Mouse (Mus musculus): Measurements from ENCODE around the gene A830031A19Rik.

The A830031A19Rik gene

DNA sequence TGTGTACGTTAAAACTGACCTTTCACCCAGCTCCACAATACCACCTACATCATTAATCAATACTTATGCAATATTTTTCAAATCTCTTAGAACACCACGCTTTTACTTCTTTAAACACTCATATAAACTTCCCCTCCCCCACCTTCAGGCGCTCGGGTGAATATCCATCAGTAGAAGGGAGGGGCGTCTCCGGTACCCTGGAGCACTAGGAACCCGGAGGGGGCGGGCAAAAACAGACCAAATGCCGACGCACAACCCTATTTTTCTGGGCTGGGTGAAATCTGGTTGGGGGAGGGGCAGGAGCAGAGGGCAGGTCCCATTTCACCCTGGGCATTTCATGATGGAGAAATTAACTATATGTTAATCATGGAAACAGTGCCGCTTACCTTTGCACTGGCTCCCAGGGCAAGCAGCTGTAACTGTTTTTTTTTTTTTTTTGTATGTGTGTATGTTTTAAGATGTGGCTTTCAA lies at the start of gene A830031A19Rik:
Gene A830031A19Rik, minus strand, starts transcription at position 421 of the 471 bp plus-strand sequence.
- DNase-seq, result no peak

GRCm38 (mm10) chr11:24123991-24124390 lies 49.1 kb upstream of the A830031A19Rik start:
- no peak for DNase-seq

GRCm38 (mm10) chr11:24122899-24123298 lies 48.0 kb upstream of the A830031A19Rik start:
- no peak for DNase-seq

DNA sequence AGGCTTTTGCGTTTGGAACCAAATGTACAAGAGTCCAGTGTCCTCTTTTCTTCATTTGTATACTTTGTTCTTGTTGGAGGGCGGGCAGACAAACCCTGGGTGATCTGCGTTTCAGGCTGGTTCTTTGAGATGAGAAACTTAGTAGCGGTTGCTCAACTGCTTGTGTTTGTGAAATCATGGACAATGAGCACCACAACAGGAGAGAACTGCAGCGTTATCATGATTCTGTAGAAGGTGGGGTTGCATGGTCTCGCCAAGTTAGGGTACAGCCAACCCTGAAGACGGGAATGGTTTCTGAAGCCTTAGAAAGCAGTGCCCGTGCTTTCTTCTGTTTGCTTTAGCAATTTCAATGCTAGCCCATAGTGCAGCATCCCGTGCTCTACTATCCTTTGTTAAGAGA lies 46.3 kb upstream of the A830031A19Rik start:
- no peak for DNase-seq

GRCm38 (mm10) chr11:24116582-24117318 lies 41.9 kb upstream of the A830031A19Rik start:
- no peak for DNase-seq

DNA sequence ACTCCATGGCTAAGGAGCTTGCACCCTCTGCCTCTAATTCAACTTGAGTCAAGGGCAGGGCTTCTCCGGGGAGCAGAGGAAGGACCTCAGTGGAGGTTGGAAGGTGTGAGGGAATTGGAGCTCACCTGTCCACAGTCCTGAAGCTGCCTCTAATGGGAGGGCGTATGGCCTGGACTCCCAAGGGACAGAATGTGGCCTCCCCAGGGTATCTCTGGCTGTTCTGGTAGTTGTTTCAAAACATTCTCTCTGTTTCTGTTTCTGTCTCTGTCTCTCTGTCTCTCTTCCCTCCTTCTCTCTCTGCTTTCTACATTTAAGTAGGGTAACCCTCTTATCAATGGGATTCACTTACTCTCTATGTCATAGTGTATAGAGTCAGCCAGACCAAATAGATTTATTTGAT lies 41.2 kb upstream of the A830031A19Rik start:
- DNase-seq, result no peak

- no peak for DNase-seq
Measured at GRCm38 (mm10) chr11:24115017-24115752, 40.3 kb upstream of the A830031A19Rik start.

DNA sequence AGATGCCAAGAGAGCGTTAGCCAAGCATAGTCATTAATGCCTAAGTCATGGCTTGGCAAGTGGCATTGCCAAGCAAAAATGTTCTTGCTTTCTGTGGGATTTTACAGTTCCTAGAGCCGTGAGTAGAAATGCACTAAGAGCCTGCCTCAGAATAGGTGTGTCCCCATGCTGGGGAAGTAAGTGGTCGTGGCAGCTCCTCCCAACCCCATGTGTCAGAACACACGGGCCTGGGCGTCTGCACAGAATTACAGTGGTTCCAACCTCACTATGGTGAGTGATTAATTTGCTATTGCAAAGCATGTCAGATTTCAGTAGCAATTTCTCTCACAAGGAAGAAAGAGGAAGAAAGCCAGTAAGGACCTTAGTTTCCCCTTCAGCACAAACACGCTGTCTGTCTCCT lies 36.9 kb upstream of the A830031A19Rik start:
- DNase-seq, result no peak

GRCm38 (mm10) chr11:24110113-24110512 lies 35.3 kb upstream of the A830031A19Rik start:
- DNase-seq, result no peak

- no peak for DNase-seq
Measured at GRCm38 (mm10) chr11:24109388-24109787, 34.5 kb upstream of the A830031A19Rik start.

- no peak for DNase-seq
Measured at GRCm38 (mm10) chr11:24108974-24109373, 34.1 kb upstream of the A830031A19Rik start.

GRCm38 (mm10) chr11:24107414-24107813 lies 32.6 kb upstream of the A830031A19Rik start:
- no peak for DNase-seq

DNA sequence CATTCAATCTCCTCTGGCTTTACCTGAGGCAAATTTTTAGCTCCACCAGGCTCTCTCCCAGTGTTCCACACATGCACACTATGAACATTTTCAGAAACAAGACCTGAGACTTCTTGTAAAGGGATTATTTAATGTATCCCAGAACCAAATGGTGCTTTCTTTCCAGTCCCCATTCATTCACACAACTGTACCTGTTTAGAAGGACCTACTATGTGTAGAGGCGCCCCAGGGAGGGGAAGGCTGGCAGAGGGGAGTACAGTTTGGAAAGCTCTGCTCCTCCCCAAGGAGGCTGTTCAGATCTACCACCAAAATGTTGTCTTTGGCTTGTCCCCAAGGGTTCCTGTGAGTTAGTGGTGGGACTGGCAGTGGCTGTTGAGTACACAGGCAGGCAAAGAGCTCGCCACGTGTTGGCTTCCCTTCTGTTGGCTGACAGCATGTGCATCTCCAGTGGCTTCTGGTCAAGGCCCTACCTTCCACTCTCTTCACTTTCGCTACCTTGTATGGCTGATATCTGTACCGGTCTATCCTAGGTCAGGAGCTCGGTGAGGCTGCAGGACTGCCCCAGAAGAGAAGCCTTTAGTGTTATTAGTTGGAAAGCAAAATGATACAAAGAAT lies 28.4 kb upstream of the A830031A19Rik start:
- DNase-seq, result no peak

- no peak for DNase-seq
Measured at GRCm38 (mm10) chr11:24102372-24102771, 27.5 kb upstream of the A830031A19Rik start.

- DNase-seq, result no peak
Measured at GRCm38 (mm10) chr11:24101625-24102024, 26.8 kb upstream of the A830031A19Rik start.

DNA sequence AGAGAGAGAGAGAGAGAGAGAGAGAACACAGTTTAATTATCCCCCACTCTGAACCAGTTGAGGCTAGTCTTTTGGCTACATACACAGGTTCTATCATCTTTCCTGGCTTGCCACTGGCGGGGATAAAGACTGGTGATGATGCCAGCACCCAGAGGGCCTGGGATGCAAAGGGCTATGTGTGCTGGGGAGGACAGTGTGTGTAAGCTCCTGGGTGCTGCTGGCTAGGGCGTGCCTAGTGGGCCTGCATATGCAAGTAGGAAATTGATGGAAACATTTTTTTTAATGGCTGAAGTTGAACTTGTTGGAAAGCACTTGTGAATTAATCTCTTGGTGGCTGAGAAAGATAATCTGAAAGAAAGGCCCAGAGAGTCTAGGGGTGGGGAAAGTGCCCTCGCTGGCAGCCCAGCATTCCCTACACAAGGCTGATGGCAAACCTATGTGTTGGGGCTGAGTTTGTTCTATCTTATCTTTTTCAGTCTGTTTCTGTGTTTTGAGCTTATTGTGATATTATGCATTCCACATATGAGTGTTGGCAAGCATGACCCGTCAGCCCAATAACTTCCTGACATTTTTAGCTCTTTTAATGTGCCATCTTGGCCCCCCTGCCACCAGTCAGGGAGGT lies 25.7 kb upstream of the A830031A19Rik start:
- no peak for DNase-seq

DNA sequence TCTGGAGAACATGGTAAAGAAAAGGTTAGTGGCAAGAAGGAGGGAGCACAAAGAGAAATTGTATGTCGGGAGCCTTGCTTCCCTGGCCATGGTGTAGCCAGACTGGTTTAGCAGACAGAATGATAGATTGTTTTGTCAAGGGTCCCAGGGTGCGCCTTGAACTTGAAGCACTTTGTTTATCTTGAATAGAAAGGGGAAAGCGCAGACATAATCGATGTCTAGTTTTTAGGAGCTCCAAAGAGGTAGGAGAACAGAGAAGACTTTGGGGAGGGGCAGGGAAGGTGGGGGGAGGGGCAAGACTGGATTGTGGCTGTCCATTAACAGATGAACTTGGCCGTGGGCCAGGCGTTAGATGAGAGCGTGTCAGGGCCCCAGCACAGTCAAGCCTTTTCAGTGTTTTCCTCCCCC lies 25.0 kb upstream of the A830031A19Rik start:
- DNase-seq, result peak; percentile 19

GRCm38 (mm10) chr11:24099215-24099614 lies 24.4 kb upstream of the A830031A19Rik start:
- DNase-seq, result no peak

DNA sequence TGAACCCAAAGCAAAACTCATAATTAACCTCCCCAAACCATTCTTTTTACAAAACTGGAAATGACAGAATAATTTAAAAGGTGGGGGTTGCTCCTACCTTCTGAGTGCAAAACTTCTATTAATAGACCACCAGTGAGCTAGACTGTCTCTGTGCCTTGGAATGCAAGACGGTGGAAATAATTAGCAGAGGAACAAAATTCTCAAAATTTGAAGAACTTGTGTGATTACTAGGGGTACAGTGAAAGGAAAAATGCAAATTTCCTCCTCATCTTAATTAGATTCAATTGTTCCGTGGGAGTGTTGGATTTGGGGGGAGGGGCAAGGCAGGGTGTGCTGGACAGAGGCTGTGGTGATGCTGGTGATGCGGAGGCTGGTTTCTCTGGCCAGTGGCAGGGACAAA lies 23.8 kb upstream of the A830031A19Rik start:
- no peak for DNase-seq

- DNase-seq, result no peak
Measured at GRCm38 (mm10) chr11:24098069-24098468, 23.2 kb upstream of the A830031A19Rik start.

GRCm38 (mm10) chr11:24097026-24097425 lies 22.2 kb upstream of the A830031A19Rik start:
- DNase-seq, result no peak

- no peak for DNase-seq
Measured at GRCm38 (mm10) chr11:24096483-24096882, 21.6 kb upstream of the A830031A19Rik start.

DNA sequence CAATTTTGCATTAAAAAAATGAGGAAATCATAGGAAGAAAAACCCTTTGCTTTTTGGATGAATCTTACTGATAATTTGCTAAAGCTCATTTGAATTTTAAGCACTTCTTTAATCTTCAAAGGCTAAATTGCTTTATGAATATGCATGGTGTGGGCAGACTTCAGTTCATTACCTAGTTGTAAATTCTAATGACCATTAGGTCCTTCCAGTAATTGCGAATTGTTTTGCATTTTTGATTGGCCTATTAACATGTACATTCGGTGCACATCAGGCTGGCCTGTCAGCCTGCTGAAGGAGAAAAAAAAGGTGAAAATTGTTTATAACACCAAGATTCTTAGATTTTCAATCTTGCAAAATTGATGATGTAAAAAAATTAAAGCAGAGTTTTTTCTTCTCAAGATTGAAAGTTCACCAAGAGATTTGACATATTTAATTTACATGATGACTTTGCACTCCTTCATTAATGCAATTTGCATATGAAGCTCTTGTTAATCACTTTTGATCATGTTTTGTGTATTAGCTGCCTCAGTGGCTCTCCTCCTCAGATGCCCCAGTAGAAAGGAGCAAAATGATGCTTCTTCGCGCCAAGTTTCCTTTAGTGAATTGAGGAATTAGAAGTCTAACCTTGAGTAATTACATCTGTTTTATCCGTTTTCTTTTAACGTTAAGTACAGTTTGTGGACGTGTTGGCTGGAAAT lies 21.0 kb upstream of the A830031A19Rik start:
- DNase-seq, result no peak
